Mouse (Mus musculus) adrenal gland, postnatal 14 days (tissue): ENCODE measurements around the gene Hba-a1. TPM values are rescaled to one million over a fixed set of nuclear protein-coding genes. Genes with fewer than 3 reads are reported as not detected.
"Not testable (repeated sequence)": the region's sequence is repeated elsewhere in the genome, so short reads cannot be mapped to it uniquely, and the experiment has no call there.

Experiments
- DNase-seq: peaks from one replicate; pipeline ENCODE4 v3.0.0; 2021; ENCODE audit warnings: mixed read lengths
- total RNA-seq: library from RNA; stranded (reverse); gene quantifications from 2 replicates; pipeline ENCODE4 v1.2.3, GENCODE M21; 2021

Gene Hba-a1
- total RNA-seq, 1 experiment from 2014 or later: 9,215 TPM

- DNase-seq: not testable (repeated sequence)
Measured at GRCm38 (mm10) chr11:32296203-32296602, 12.9 kb downstream of the Hba-a1 start, which contains the start of gene Hba-a2. Gene Hba-a2, plus strand, starts transcription at chr11:32296489.

GRCm38 (mm10) chr11:32297417-32297816 lies 14.1 kb downstream of the Hba-a1 start:
- DNase-seq: not testable (repeated sequence)

GRCm38 (mm10) chr11:32297866-32298531 lies 14.7 kb downstream of the Hba-a1 start:
- no peak for DNase-seq

GRCm38 (mm10) chr11:32298532-32298918 lies 15.2 kb downstream of the Hba-a1 start:
- no peak for DNase-seq

GRCm38 (mm10) chr11:32299865-32300264 lies 16.6 kb downstream of the Hba-a1 start, which contains the start of gene Hbq1a:
Gene Hbq1a, plus strand, starts transcription at chr11:32300069.
- DNase-seq: peak; percentile 78

GRCm38 (mm10) chr11:32300279-32301267 lies 17.3 kb downstream of the Hba-a1 start:
- DNase-seq: no peak

GRCm38 (mm10) chr11:32301506-32301905 lies 18.2 kb downstream of the Hba-a1 start:
- no peak for DNase-seq

- no peak for DNase-seq
Measured at GRCm38 (mm10) chr11:32302824-32303419, 19.6 kb downstream of the Hba-a1 start.

GRCm38 (mm10) chr11:32303455-32303854 lies 20.1 kb downstream of the Hba-a1 start:
- DNase-seq: no peak

- DNase-seq: no peak
Measured at GRCm38 (mm10) chr11:32307006-32307405, 23.7 kb downstream of the Hba-a1 start.

- no peak for DNase-seq
Measured at GRCm38 (mm10) chr11:32309446-32309845, 26.1 kb downstream of the Hba-a1 start.

GRCm38 (mm10) chr11:32309928-32310327 lies 26.6 kb downstream of the Hba-a1 start:
- no peak for DNase-seq

GRCm38 (mm10) chr11:32316009-32316408 lies 32.7 kb downstream of the Hba-a1 start:
- DNase-seq: no peak

GRCm38 (mm10) chr11:32320507-32321195 lies 37.3 kb downstream of the Hba-a1 start:
- no peak for DNase-seq

GRCm38 (mm10) chr11:32321196-32321565 lies 37.9 kb downstream of the Hba-a1 start:
- DNase-seq: peak; percentile 88

- peak; percentile 92 for DNase-seq
Measured at GRCm38 (mm10) chr11:32324609-32325008, 41.3 kb downstream of the Hba-a1 start.

GRCm38 (mm10) chr11:32331075-32331474 lies 47.8 kb downstream of the Hba-a1 start:
- DNase-seq: peak; percentile 41

GRCm38 (mm10) chr11:32331861-32332260 lies 48.5 kb downstream of the Hba-a1 start:
- DNase-seq: no peak

- DNase-seq: no peak
Measured at GRCm38 (mm10) chr11:32333235-32333634, 49.9 kb downstream of the Hba-a1 start.
